Mouse (Mus musculus) right cerebral cortex, postnatal 10 days (tissue): ENCODE data around the gene Rps27l.

Source experiments
- DNase-seq, 2 experiments: peaks; one replicate each; pipeline ENCODE4 v3.0.0; 2021; ENCODE audit warnings: low spot score in 2 of 2

The Rps27l gene

DNA sequence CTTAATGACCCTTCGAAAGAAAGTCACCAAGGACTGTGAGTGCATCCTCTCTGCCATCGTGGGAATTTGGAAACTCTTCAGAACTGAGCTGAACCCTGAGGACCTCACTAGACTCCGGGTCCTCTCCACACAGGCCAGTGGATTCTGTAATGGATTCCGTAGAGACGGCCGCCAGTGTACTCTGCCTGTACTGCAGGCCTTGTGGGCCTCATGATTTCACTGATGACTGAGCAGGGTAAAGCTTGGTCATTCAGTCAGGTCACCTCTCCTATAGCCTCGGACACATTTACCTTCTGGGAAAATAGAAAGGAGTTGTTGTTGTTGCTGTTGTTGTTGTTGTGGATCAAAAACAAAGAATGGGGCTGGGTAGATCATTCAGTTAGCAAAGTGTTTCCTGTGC, 36.2 kb downstream of the Rps27l start:
- DNase-seq, result no peak

DNA sequence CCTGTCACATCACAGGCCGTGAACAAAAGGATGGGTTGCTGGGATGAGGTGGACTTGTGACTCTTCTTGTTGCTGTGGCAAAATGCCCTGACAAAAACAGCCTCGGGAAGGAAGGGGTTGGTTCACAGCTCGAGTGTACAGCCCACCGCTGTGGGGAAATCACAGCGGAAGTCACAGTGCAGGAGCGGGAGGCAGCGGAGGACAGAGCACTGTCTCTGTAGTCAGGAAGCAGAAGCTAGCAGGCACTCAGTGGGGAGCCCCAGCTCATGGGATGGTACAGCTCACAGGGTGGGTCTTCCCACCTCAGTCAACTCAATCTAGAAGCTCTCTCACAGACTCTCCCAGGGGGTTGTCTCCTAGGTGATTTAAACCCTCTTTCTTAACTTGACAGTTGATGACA, 39.5 kb downstream of the Rps27l start:
- peak in 1 of 2 experiments; percentile 39 for DNase-seq

GRCm38 (mm10) chr9:66988198-66988887, 42.5 kb downstream of the Rps27l start:
- no peak for DNase-seq

- DNase-seq, result peak in 1 of 2 experiments; percentile 41
Measured at GRCm38 (mm10) chr9:66988888-66989414, 43.1 kb downstream of the Rps27l start.

DNA sequence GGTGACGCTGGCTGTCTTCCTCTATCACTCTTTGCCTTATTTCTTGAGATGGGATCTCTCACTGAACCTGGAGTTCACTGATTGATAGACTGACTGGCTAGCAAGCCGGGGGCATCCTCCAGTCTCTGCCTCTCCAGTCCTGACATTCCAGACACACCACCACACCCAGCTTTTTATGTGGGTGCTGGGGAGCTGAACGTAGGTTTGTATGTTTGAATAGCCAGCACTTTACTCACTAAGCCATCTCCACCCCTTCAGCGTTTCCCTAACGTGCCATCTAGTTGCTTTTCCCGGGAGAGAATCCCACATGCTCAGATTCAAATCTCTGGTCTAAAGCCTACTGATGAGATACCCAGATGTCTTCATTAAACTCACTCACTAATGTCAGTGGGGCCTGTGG, 43.7 kb downstream of the Rps27l start:
- no peak for DNase-seq

- no peak for DNase-seq
Measured at GRCm38 (mm10) chr9:66990046-66990445, 44.2 kb downstream of the Rps27l start.

DNA sequence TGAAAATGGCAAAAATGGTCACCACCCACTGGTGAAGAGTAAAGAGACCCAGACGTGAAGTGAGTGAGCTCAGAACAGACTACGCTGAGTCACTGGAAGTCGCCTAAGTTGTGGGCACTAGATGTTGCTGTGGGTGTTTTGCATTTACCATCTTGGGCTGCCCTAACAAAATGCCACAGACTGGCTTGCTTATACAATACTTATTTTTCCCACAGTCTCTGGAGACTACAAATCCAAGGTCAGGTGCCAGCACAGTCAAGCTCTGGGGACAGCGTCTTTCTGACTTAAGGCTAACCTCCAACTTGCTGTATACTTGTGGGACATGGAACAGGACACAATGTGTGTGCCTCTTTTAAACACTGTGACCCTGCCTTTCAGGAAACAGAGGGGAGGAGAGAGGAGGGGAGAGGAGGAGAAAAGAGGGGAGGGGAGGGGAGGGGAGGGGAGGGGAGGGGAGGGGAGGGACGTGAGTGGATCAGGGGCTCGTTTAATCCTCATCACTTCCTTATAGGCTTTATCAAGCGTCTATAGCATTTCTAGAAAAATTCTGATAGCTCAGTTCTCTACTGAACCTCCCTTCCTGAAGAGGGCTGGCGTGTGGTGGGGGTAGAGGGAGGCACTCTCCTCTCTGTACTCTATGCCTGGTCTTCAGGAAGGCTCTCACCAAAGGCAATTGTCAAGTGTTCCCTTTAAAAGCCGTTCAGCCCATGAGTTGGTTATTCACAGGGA, 45.3 kb downstream of the Rps27l start:
- DNase-seq, result no peak

- DNase-seq, result no peak
Measured at GRCm38 (mm10) chr9:66991750-66992410, 46.0 kb downstream of the Rps27l start.
